10 mouse cellular contexts compared by ENCODE assay signal in genomic region chr15:77163336-77163735, GRCm38 (mm10).
A peak's percentile ranks its signal among the peaks of the same experiment; 100 is the strongest.
DNase-seq lines count a peak whose midpoint lies in the region; ATAC-seq lines count a peak whose summit lies in the region.
"Had no signal": no experiment of that assay in that cellular context is flagged by ENCODE, and none has a peak within 500 bp of the region (broad histone marks: within the 10 kb centered on the region; RNA-seq: fewer than 3 reads in every experiment).

No protein-coding gene starts in this region.

- peaks cover 45% of the 10 kb centered on the region for H3K4me1 ChIP-seq in kidney, embryonic 15.5 days
- no peaks in the 10 kb centered on the region for H3K4me1 ChIP-seq in embryonic facial prominence, embryonic 11.5 days (ENCODE audit: control insufficient read depth, insufficient read depth, low read length)
- peaks cover 36% of the 10 kb centered on the region for H3K4me1 ChIP-seq in limb, embryonic 12.5 days (replicated peaks)

- ATAC-seq in kidney, embryonic 15.5 days (replicated peaks; ENCODE audit: low FRiP score), result no peak; the same call in 1 of the 2 replicates
- ATAC-seq in embryonic facial prominence, embryonic 11.5 days (replicated peaks; ENCODE audit: insufficient number of reproducible peaks, low FRiP score, low TSS enrichment, low read depth), result no peak
- peak; percentile 79 for ATAC-seq in limb, embryonic 12.5 days (ENCODE audit: insufficient number of reproducible peaks, insufficient read depth, low FRiP score, low TSS enrichment, low read depth)

- no peaks in the 10 kb centered on the region for H3K27me3 ChIP-seq in kidney, embryonic 15.5 days
- H3K27me3 ChIP-seq in embryonic facial prominence, embryonic 11.5 days (ENCODE audit: control insufficient read depth, insufficient read depth, low read length), result no peaks in the 10 kb centered on the region
- no peaks in the 10 kb centered on the region for H3K27me3 ChIP-seq in limb, embryonic 12.5 days

- WGBS in kidney, embryonic 15.5 days, result 33% methylated on average over 6 of the region's 6 CpGs
- WGBS in embryonic facial prominence, embryonic 11.5 days, result 28% methylated on average over 6 of the region's 6 CpGs
- WGBS in limb, embryonic 12.5 days, result 33% methylated on average over 6 of the region's 6 CpGs

- H3K27ac ChIP-seq in kidney, embryonic 15.5 days, result 0 out of 2 replicates have a peak overlapping the region, but pooled peaks have one; percentile 4
- H3K27ac ChIP-seq in embryonic facial prominence, embryonic 11.5 days (replicated peaks; ENCODE audit: low read depth, low read length), result no peak overlapping the region
- H3K27ac ChIP-seq in limb, embryonic 12.5 days, result peak overlapping the region; percentile 53

- H3K9me3 ChIP-seq in kidney, embryonic 15.5 days (replicated peaks), result no peaks in the 10 kb centered on the region
- H3K9me3 ChIP-seq in embryonic facial prominence, embryonic 11.5 days (replicated peaks; ENCODE audit: control insufficient read depth, low read length), result no peaks in the 10 kb centered on the region
- no peaks in the 10 kb centered on the region for H3K9me3 ChIP-seq in limb, embryonic 12.5 days

- no peak overlapping the region for H3K9ac ChIP-seq in kidney, embryonic 15.5 days
- no peak overlapping the region for H3K9ac ChIP-seq in embryonic facial prominence, embryonic 11.5 days (replicated peaks; ENCODE audit: low read length)
- H3K9ac ChIP-seq in limb, embryonic 12.5 days (replicated peaks), result no peak overlapping the region

- no peaks in the 10 kb centered on the region for H3K36me3 ChIP-seq in kidney, embryonic 15.5 days
- no peaks in the 10 kb centered on the region for H3K36me3 ChIP-seq in embryonic facial prominence, embryonic 11.5 days (replicated peaks; ENCODE audit: control insufficient read depth, insufficient read depth, low read depth, low read length)
- H3K36me3 ChIP-seq in limb, embryonic 12.5 days, result no peaks in the 10 kb centered on the region

- DNase-seq in kidney, postnatal 36 days, result no peak
- peak; percentile 44 for DNase-seq in R1 (ENCODE audit: low read depth, low spot score)
- DNase-seq in embryonic facial prominence, embryonic 11.5 days (ENCODE audit: low spot score), result peak; percentile 52
- no peak for DNase-seq in cerebellum, adult 11-12 months
- DNase-seq in left cerebral cortex, adult 18-20 months (ENCODE audit: low spot score in 2 of 2), result no peak
- DNase-seq in urinary bladder, postnatal 4 days (ENCODE audit: low spot score in 2 of 2), result no peak
- DNase-seq: adrenal gland, postnatal 25 days had no signal

- no peak overlapping the region for H3K4me3 ChIP-seq in kidney, embryonic 15.5 days (replicated peaks)
- no peak overlapping the region for H3K4me3 ChIP-seq in embryonic facial prominence, embryonic 11.5 days (ENCODE audit: low read depth, low read length)
- H3K4me3 ChIP-seq in limb, embryonic 12.5 days (replicated peaks), result no peak overlapping the region
- H3K4me3 ChIP-seq: erythroblast, embryonic 14.5 days had no signal

- no peak overlapping the region for H3K4me2 ChIP-seq in kidney, embryonic 15.5 days
- H3K4me2 ChIP-seq in embryonic facial prominence, embryonic 11.5 days (ENCODE audit: low read depth, low read length), result no peak overlapping the region
- no peak overlapping the region for H3K4me2 ChIP-seq in limb, embryonic 12.5 days

Comparison
In these comparisons a context has a peak if more than half of its experiments do, and no peak if none do; other contexts are left out.
1. DNase-seq: peak in R1 (single experiment) and embryonic facial prominence, embryonic 11.5 days (single experiment); none in kidney, postnatal 36 days (0 of 2), cerebellum, adult 11-12 months (single experiment), left cerebral cortex, adult 18-20 months (0 of 2) and urinary bladder, postnatal 4 days (0 of 2).